Mouse (Mus musculus) kidney, adult 2 months (tissue): ENCODE measurements around the gene Actr8.

ENCODE experiments used
- CTCF ChIP-seq: fragments of 200-500 bp; conservative IDR thresholded peaks from 2 replicates; pipeline ENCODE4 v1.5.1; 2011; ENCODE audit warnings: low read depth, mild to moderate bottlenecking, control low read depth, low read length, moderate library complexity, mixed read lengths; ENCODE audit not compliant: insufficient read depth, insufficient read length
- POLR2A ChIP-seq: fragments of 200-500 bp; IDR thresholded peaks from one replicate; pipeline ENCODE4 v1.6.1; 2011; ENCODE audit warnings: low read depth, low read length, control low read depth

DNA sequence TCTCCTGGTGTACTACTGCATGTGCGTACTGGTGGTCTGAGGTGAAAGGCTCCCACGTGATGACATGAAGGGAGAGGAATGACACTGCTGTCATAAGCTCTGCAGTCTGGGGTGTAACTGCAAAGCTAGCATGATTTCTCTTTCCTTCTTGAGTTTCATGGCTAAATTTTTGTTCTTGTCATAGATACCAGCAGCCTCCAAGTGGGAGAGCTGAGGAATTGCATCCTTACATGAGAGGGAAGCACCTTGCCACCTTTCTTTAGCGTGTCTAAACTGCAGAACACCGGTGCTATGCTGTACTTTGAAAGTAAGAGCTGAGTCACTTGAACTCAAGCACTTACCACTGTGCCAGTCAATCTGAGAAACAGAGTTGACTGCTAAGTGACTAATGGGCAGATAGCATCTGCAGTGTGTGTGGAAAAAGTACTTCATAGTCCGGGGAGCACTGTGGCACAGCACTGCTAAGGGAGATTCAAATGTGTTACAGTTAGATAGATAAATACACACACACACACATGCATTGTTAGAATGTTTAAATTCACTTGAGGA lies 31.3 kb upstream of the Actr8 start:
- TF ChIP-seq POLR2A (no peak), CTCF (no peak)
